Mouse (Mus musculus) thymus, adult 2 months (tissue): Measurements from ENCODE around the gene Pkp4. TPM values are rescaled to one million over a fixed set of nuclear protein-coding genes. Genes with fewer than 3 reads are reported as not detected.

Source experiments
- DNase-seq: peaks from one replicate; pipeline ENCODE4 v3.0.0; 2021
- H3K27ac ChIP-seq: fragments of 200-500 bp; 2 replicates; pipeline ENCODE4 v1.5.1; 2012; ENCODE audit warnings: low read length, control low read depth; ENCODE audit not compliant: control insufficient read depth, insufficient read depth
- H3K27me3 ChIP-seq: fragments of 200-500 bp; 2 replicates; pipeline ENCODE4 v1.6.1; 2012; ENCODE audit warnings: mild to moderate bottlenecking, low read length, moderate library complexity, mixed read lengths; ENCODE audit not compliant: control insufficient read depth, insufficient read depth
- H3K36me3 ChIP-seq: fragments of 200-500 bp; 2 replicates; pipeline ENCODE4 v1.6.1; 2012; ENCODE audit warnings: mild to moderate bottlenecking, low read length, moderate library complexity; ENCODE audit not compliant: control insufficient read depth, insufficient read depth
- H3K4me1 ChIP-seq: fragments of 200-500 bp; replicated peaks from 2 replicates; pipeline ENCODE4 v1.6.1; 2012; ENCODE audit warnings: low read length; ENCODE audit not compliant: control insufficient read depth, insufficient read depth
- H3K4me3 ChIP-seq: fragments of 200-500 bp; 2 replicates; pipeline ENCODE4 v1.5.1; 2012; ENCODE audit warnings: mild to moderate bottlenecking, low read length, control low read depth, moderate library complexity; ENCODE audit not compliant: control insufficient read depth, insufficient read depth
- CTCF ChIP-seq: fragments of 200-500 bp; IDR thresholded peaks from 2 replicates; pipeline ENCODE4 v1.5.1; 2012; ENCODE audit warnings: mild to moderate bottlenecking, control low read depth, low read length, moderate library complexity, borderline replicate concordance; ENCODE audit not compliant: control insufficient read depth, poor library complexity, insufficient read depth; ENCODE audit errors: extremely low read depth
- POLR2A ChIP-seq: fragments of 200-500 bp; IDR thresholded peaks from 2 replicates; pipeline ENCODE4 v1.6.1; 2012; ENCODE audit warnings: mild to moderate bottlenecking, low read length, control low read depth, moderate library complexity; ENCODE audit not compliant: control insufficient read depth, poor library complexity, insufficient read depth; ENCODE audit errors: extremely low read depth
- WGBS: fragments of 180-500 bp; shearing (Covaris S2); methylation state at CpG from one replicate; pipeline ENCODE4 v1.1.7; 2018; 5-methylcytosine and 5-hydroxymethylcytosine counted together
- polyA plus RNA-seq: library from polyadenylated mRNA; depleted of rRNA; stranded (reverse); fragments of >200 nt; gene quantifications from 2 replicates; pipeline ENCODE4 v1.2.3, GENCODE M21; 2012; rRNA removed

Pkp4 gene
- polyA plus RNA-seq, result 40.1 and 40.8 TPM in 2 replicates

GRCm38 (mm10) chr2:59160605-59160963 lies at the start of gene Pkp4, which contains the start of gene Ccdc148:
TSS of gene Pkp4 (plus strand) at chr2:59160850.
TSS of gene Ccdc148 (minus strand) at chr2:59160683.
- H3K4me3 ChIP-seq, result peak within 1 kb of the TSS; percentile 94
- WGBS, result 1% methylated on average over 36 of the region's 37 CpGs
- no peaks in the 10 kb centered on the region for H3K27me3 ChIP-seq
- no peak within 1 kb of the TSS for H3K27ac ChIP-seq
- DNase-seq, result peak; percentile 92
- no peaks in the 10 kb centered on the region for H3K36me3 ChIP-seq
- H3K4me1 ChIP-seq, result peaks cover 10% of the 10 kb centered on the region; the same call in 1 of the 2 replicates
- TF ChIP-seq POLR2A (no peak), CTCF (no peak)

DNA sequence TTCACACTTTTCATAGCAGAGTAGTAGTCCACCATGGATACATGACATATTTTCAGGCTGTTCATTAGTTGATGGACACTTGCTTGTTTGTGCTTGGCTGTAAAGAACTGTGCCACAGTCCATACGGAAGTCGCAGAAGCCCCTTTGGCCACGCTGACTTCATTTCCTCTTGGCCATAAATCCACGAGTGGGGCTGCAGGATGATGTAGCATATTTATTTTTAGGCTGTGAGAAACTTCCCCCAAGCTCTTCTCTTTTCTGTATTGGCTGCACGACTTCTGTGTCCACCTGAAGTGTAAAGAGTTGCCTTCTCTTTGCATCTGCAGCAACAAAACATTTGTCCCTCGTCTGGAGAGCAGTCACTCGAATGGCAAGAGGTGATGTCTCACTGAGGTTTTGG lies 31.6 kb upstream of the Pkp4 start:
- TF ChIP-seq POLR2A (no peak), CTCF (no peak)
- H3K4me1 ChIP-seq, result no peaks in the 10 kb centered on the region
- no peak for DNase-seq
- H3K27me3 ChIP-seq, result no peaks in the 10 kb centered on the region
- no peaks in the 10 kb centered on the region for H3K36me3 ChIP-seq
- H3K4me3 ChIP-seq, result no peak overlapping the region
- 26% methylated on average over 7 of the region's 7 CpGs for WGBS
- no peak overlapping the region for H3K27ac ChIP-seq

DNA sequence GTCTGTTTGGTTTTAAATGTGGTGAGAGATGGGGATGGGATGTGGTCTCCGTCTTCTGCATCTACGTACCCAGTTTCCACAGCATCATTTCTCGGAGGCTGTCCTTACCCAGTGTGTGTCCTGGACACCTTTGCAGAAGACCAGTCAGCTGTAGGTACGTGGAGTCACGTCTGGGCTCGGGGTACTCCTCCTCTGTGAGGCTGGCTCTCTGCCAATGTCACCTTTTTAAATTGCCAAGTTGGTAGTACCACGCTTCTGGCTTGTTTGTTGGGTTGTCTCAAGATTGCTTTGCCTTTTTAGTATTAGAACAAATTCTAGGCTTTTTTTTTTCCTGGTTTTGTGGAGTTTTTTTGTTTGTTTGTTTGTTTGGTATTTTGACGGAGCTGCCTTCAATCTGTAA lies 30.8 kb upstream of the Pkp4 start:
- no peaks in the 10 kb centered on the region for H3K4me1 ChIP-seq
- H3K27me3 ChIP-seq, result no peaks in the 10 kb centered on the region
- no peak overlapping the region for H3K4me3 ChIP-seq
- no peaks in the 10 kb centered on the region for H3K36me3 ChIP-seq
- no peak overlapping the region for H3K27ac ChIP-seq
- TF ChIP-seq CTCF (no peak), POLR2A (no peak)
- no peak for DNase-seq
- WGBS, result 83% methylated on average over 8 of the region's 8 CpGs

DNA sequence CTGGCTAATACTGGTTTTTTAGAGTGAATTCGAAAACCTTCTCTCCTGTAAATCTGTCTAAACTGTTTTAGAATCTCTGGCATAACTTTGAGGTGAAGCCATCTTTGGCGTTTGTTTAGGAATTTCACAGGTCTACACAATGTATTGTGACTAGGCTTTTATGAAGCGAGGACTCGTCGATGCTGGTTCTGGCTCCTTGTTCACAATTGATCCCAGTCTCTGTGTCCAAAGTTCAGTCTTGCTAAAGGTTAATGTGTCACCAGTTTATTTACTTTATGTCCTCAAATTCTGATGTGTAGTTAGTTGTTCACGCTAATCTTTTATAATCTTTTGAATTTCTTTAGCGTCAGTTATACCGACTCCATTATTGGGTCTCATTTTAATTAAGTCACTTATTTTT lies 29.6 kb upstream of the Pkp4 start:
- WGBS, result 95% methylated on average over 8 of the region's 8 CpGs
- no peak for TF ChIP-seq POLR2A
- no peak for TF ChIP-seq CTCF
- Histone ChIP-seq H3K36me3 (no peaks in the 10 kb centered on the region), H3K4me3 (no peak overlapping the region), H3K27ac (no peak overlapping the region), H3K4me1 (no peaks in the 10 kb centered on the region), H3K27me3 (no peaks in the 10 kb centered on the region)
- no peak for DNase-seq

DNA sequence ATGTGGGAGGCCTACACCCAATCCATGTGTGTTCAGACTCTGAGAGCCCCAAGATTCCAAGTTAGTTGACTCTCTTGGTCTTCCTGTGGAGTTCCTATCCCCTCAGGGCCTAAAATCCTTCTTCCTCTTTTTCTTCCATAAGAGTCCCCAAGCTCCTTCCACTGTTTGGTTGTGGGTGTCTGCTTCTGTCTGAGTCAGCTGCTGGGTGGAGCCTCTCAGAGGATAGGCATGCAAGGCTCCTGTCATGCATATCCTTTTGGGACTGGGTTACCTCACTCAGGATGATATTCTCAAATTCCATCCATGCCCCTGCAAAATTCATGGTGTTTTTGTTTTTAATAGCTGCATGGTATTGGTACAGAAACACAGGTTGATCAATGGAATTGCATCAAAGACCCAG lies 5.2 kb upstream of the Pkp4 start:
- no peak for TF ChIP-seq POLR2A
- no peak for TF ChIP-seq CTCF
- H3K27ac ChIP-seq, result no peak overlapping the region
- no peaks in the 10 kb centered on the region for H3K27me3 ChIP-seq
- 0 out of 2 replicates have a peak, but pooled peaks cover 7% of the 10 kb centered on the region for H3K4me1 ChIP-seq
- no peak overlapping the region for H3K4me3 ChIP-seq
- no peaks in the 10 kb centered on the region for H3K36me3 ChIP-seq
- DNase-seq, result no peak

GRCm38 (mm10) chr2:59158117-59158516 lies 2.5 kb upstream of the Pkp4 start:
- peaks cover 10% of the 10 kb centered on the region; the same call in 1 of the 2 replicates for H3K4me1 ChIP-seq
- DNase-seq, result no peak
- H3K36me3 ChIP-seq, result no peaks in the 10 kb centered on the region
- no peaks in the 10 kb centered on the region for H3K27me3 ChIP-seq
- no peak overlapping the region for H3K4me3 ChIP-seq
- H3K27ac ChIP-seq, result no peak overlapping the region
- TF ChIP-seq POLR2A (no peak), CTCF (no peak)
- 85% methylated on average over 2 of the region's 2 CpGs for WGBS

DNA sequence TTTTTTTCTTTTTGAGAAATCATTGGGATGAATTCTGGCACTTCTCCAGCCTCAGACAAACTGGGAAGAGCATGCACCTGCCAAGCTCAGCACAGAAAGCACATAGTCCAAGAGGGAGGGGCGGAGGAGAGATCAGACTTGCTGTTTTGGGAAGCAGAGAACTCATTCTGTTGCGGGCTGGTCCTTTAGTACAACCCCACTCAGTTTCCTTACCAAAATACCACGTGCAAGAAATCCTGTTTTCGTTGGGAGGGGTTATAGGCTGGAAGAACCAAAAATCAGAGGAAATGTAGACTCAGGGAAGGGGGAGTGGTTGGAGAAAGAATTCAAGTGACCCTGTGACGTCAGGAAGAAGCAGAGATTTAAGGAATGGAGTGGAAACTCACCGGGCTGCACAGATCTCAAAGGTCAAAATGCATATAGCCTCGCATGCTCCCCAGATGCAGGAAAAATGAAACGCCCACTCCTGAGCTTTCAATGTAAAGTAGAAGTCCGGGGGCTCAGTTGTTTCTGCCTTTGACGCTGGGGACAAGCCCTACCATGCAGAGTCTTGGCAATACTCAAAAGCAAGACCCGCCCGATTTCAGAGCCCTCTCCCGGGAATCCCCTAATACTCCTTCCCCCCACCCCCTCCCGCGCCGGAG lies 567 bp upstream of the Pkp4 start:
- TF ChIP-seq CTCF, result no peak
- TF ChIP-seq POLR2A, result no peak
- Histone ChIP-seq H3K36me3 (no peaks in the 10 kb centered on the region), H3K27me3 (no peaks in the 10 kb centered on the region), H3K27ac (no peak overlapping the region), H3K4me3 (peak overlapping the region; percentile 22), H3K4me1 (peaks cover 10% of the 10 kb centered on the region; the same call in 1 of the 2 replicates)
- WGBS, result 4% methylated on average over 16 of the region's 16 CpGs
- no peak for DNase-seq
